Mouse (Mus musculus): ENCODE measurements around the gene Zfp110. TPM values are rescaled to one million over a fixed set of nuclear protein-coding genes. Genes with fewer than 3 reads are reported as not detected.

The Zfp110 gene
- 39.9 TPM for polyA plus RNA-seq (2014; fragmentation: Illumina TruSeq; extraction: RNeasy Lipid Tissue Mini Kit (QIAGEN cat#74804); ENCODE audit: low read depth, low replicate concordance)

GRCm38 (mm10) chr7:12834162-12835120 is at the start of gene Zfp110:
Gene Zfp110, plus strand, starts transcription at chr7:12834761.

GRCm38 (mm10) chr7:12802866-12803726 is 31.5 kb upstream of the Zfp110 start, which contains the start of gene Zscan18:
Gene Zscan18, minus strand, starts transcription at chr7:12803635.

GRCm38 (mm10) chr7:12818521-12819295 is 15.9 kb upstream of the Zfp110 start, which contains the start of gene Zfp329:
Gene Zfp329, minus strand, starts transcription at chr7:12818858.

GRCm38 (mm10) chr7:12880911-12881660 is 46.5 kb downstream of the Zfp110 start, which contains the start of gene Zfp128:
Gene Zfp128, plus strand, starts transcription at chr7:12881177.

GRCm38 (mm10) chr7:12897655-12898410 is 63.3 kb downstream of the Zfp110 start, which contains the start of gene Zscan22:
Gene Zscan22, plus strand, starts transcription at chr7:12897815.

Other genes with a start within 250 kb of the Zfp110 start
- gene Vmn2r53, start 226.0 kb upstream of the Zfp110 start, polyA plus RNA-seq (2014; fragmentation: Illumina TruSeq; extraction: RNeasy Lipid Tissue Mini Kit (QIAGEN cat#74804); ENCODE audit: low read depth, low replicate concordance): not detected
- gene Vmn2r54, start 194.4 kb upstream of the Zfp110 start, polyA plus RNA-seq (2014; fragmentation: Illumina TruSeq; extraction: RNeasy Lipid Tissue Mini Kit (QIAGEN cat#74804); ENCODE audit: low read depth, low replicate concordance): not detected
- gene Vmn2r55, start 149.8 kb upstream of the Zfp110 start, polyA plus RNA-seq (2014; fragmentation: Illumina TruSeq; extraction: RNeasy Lipid Tissue Mini Kit (QIAGEN cat#74804); ENCODE audit: low read depth, low replicate concordance): not detected
- not detected for gene Vmn2r56, start 99.8 kb upstream of the Zfp110 start, polyA plus RNA-seq (2014; fragmentation: Illumina TruSeq; extraction: RNeasy Lipid Tissue Mini Kit (QIAGEN cat#74804); ENCODE audit: low read depth, low replicate concordance)
- gene Zscan18, start 31.1 kb upstream of the Zfp110 start, polyA plus RNA-seq (2014; fragmentation: Illumina TruSeq; extraction: RNeasy Lipid Tissue Mini Kit (QIAGEN cat#74804); ENCODE audit: low read depth, low replicate concordance): 0.85 TPM
- gene Zfp329, start 15.9 kb upstream of the Zfp110 start, polyA plus RNA-seq (2014; fragmentation: Illumina TruSeq; extraction: RNeasy Lipid Tissue Mini Kit (QIAGEN cat#74804); ENCODE audit: low read depth, low replicate concordance): 30.5 TPM
- 3.1 TPM for gene Zfp128, start 46.4 kb downstream of the Zfp110 start, polyA plus RNA-seq (2014; fragmentation: Illumina TruSeq; extraction: RNeasy Lipid Tissue Mini Kit (QIAGEN cat#74804); ENCODE audit: low read depth, low replicate concordance)
- 4.5 TPM for gene Zscan22, start 63.1 kb downstream of the Zfp110 start, polyA plus RNA-seq (2014; fragmentation: Illumina TruSeq; extraction: RNeasy Lipid Tissue Mini Kit (QIAGEN cat#74804); ENCODE audit: low read depth, low replicate concordance)
- 29.4 TPM for gene Rps5, start 87.5 kb downstream of the Zfp110 start, polyA plus RNA-seq (2014; fragmentation: Illumina TruSeq; extraction: RNeasy Lipid Tissue Mini Kit (QIAGEN cat#74804); ENCODE audit: low read depth, low replicate concordance)
- gene Rnf225, start 92.7 kb downstream of the Zfp110 start, polyA plus RNA-seq (2014; fragmentation: Illumina TruSeq; extraction: RNeasy Lipid Tissue Mini Kit (QIAGEN cat#74804); ENCODE audit: low read depth, low replicate concordance): 0.35 TPM
- gene Zfp324, start 131.1 kb downstream of the Zfp110 start, polyA plus RNA-seq (2014; fragmentation: Illumina TruSeq; extraction: RNeasy Lipid Tissue Mini Kit (QIAGEN cat#74804); ENCODE audit: low read depth, low replicate concordance): 2.2 TPM
- gene Zfp446, start 143.1 kb downstream of the Zfp110 start, polyA plus RNA-seq (2014; fragmentation: Illumina TruSeq; extraction: RNeasy Lipid Tissue Mini Kit (QIAGEN cat#74804); ENCODE audit: low read depth, low replicate concordance): 2.7 TPM
- gene Slc27a5, start 163.4 kb downstream of the Zfp110 start, polyA plus RNA-seq (2014; fragmentation: Illumina TruSeq; extraction: RNeasy Lipid Tissue Mini Kit (QIAGEN cat#74804); ENCODE audit: low read depth, low replicate concordance): not detected
- 16.1 TPM for gene Trim28, start 164.4 kb downstream of the Zfp110 start, polyA plus RNA-seq (2014; fragmentation: Illumina TruSeq; extraction: RNeasy Lipid Tissue Mini Kit (QIAGEN cat#74804); ENCODE audit: low read depth, low replicate concordance)
- gene Zbtb45, start 175.3 kb downstream of the Zfp110 start, polyA plus RNA-seq (2014; fragmentation: Illumina TruSeq; extraction: RNeasy Lipid Tissue Mini Kit (QIAGEN cat#74804); ENCODE audit: low read depth, low replicate concordance): 0.54 TPM
- 95.3 TPM for gene Chmp2a, start 200.0 kb downstream of the Zfp110 start, polyA plus RNA-seq (2014; fragmentation: Illumina TruSeq; extraction: RNeasy Lipid Tissue Mini Kit (QIAGEN cat#74804); ENCODE audit: low read depth, low replicate concordance)
- gene Ube2m, start 203.5 kb downstream of the Zfp110 start, polyA plus RNA-seq (2014; fragmentation: Illumina TruSeq; extraction: RNeasy Lipid Tissue Mini Kit (QIAGEN cat#74804); ENCODE audit: low read depth, low replicate concordance): 41.1 TPM
- 0.79 TPM for gene Mzf1, start 220.0 kb downstream of the Zfp110 start, polyA plus RNA-seq (2014; fragmentation: Illumina TruSeq; extraction: RNeasy Lipid Tissue Mini Kit (QIAGEN cat#74804); ENCODE audit: low read depth, low replicate concordance)